Mouse (Mus musculus) limb, embryonic 13.5 days (tissue): ENCODE measurements around the gene Nxpe3. TPM values are rescaled to one million over a fixed set of nuclear protein-coding genes. Genes with fewer than 3 reads are reported as not detected.

Source experiments
- ATAC-seq: fragments of 200-750 bp; cut with Nextera tagmentation; 2 replicates; pipeline ENCODE4 v1.8.0; 2017; ENCODE audit warnings: low read depth, moderate number of reproducible peaks, moderate TSS enrichment; ENCODE audit not compliant: low FRiP score
- H3K27ac ChIP-seq: fragments of 300-500 bp; sonication (generic); 2 replicates; pipeline ENCODE4 v1.5.1; 2015; ENCODE audit warnings: inconsistent platforms, mild to moderate bottlenecking, moderate library complexity
- H3K27me3 ChIP-seq: fragments of 300-500 bp; sonication (generic); 2 replicates; pipeline ENCODE4 v1.6.1; 2015; ENCODE audit warnings: mild to moderate bottlenecking, inconsistent platforms
- H3K36me3 ChIP-seq: fragments of 300-500 bp; sonication (generic); 2 replicates; pipeline ENCODE4 v1.6.1; 2015; ENCODE audit warnings: inconsistent platforms, mild to moderate bottlenecking, moderate library complexity
- H3K4me1 ChIP-seq: fragments of 300-500 bp; sonication (generic); 2 replicates; pipeline ENCODE4 v1.6.1; 2015; ENCODE audit warnings: inconsistent platforms
- H3K4me2 ChIP-seq: fragments of 300-500 bp; sonication (generic); replicated peaks from 2 replicates; pipeline ENCODE4 v1.6.1; 2015; ENCODE audit warnings: inconsistent platforms, mild to moderate bottlenecking, moderate library complexity
- H3K4me3 ChIP-seq: fragments of 300-500 bp; sonication (generic); 2 replicates; pipeline ENCODE4 v1.5.1; 2015; ENCODE audit warnings: moderate library complexity, mild to moderate bottlenecking, inconsistent platforms
- H3K9ac ChIP-seq: fragments of 300-500 bp; sonication (generic); 2 replicates; pipeline ENCODE4 v1.6.1; 2015; ENCODE audit warnings: mild to moderate bottlenecking, inconsistent platforms
- H3K9me3 ChIP-seq: fragments of 300-500 bp; sonication (generic); 2 replicates; pipeline ENCODE4 v1.6.1; 2016; ENCODE audit warnings: inconsistent platforms
- WGBS: fragments of 180-500 bp; shearing (Covaris S2); methylation state at CpG from one replicate; pipeline ENCODE4 v1.1.7; 2015; 5-methylcytosine and 5-hydroxymethylcytosine counted together
- polyA plus RNA-seq: library from polyadenylated mRNA; unstranded; fragments of >200 nt; fragmentation: Nextera tagmentation; extraction: Ambion mirVana; gene quantifications from 2 replicates; pipeline ENCODE4 v1.2.1, GENCODE M21; 2015

Nxpe3 gene
- polyA plus RNA-seq, 1 experiment from 2014 or later, result 0.66 TPM

GRCm38 (mm10) chr16:55823398-55824155 is 71.5 kb downstream of the Nxpe3 start:
- peak overlapping the region; percentile 88; the same call in 1 of the 2 replicates for H3K4me2 ChIP-seq
- no peak overlapping the region for H3K4me3 ChIP-seq
- no peak overlapping the region for H3K9ac ChIP-seq
- no peak for ATAC-seq
- no peaks in the 10 kb centered on the region for H3K9me3 ChIP-seq
- peaks cover 40% of the 10 kb centered on the region for H3K4me1 ChIP-seq
- 43% methylated on average over 11 of the region's 11 CpGs for WGBS
- H3K36me3 ChIP-seq, result peaks cover 1% of the 10 kb centered on the region; the same call in 1 of the 2 replicates
- H3K27me3 ChIP-seq, result no peaks in the 10 kb centered on the region
- no peak overlapping the region for H3K27ac ChIP-seq

GRCm38 (mm10) chr16:55822741-55823397 is 72.2 kb downstream of the Nxpe3 start:
- no peak overlapping the region for H3K27ac ChIP-seq
- peak overlapping the region; percentile 88 for H3K4me2 ChIP-seq
- peaks cover 40% of the 10 kb centered on the region for H3K4me1 ChIP-seq
- no peaks in the 10 kb centered on the region for H3K27me3 ChIP-seq
- H3K9me3 ChIP-seq, result no peaks in the 10 kb centered on the region
- no peak for ATAC-seq
- H3K36me3 ChIP-seq, result peaks cover 8% of the 10 kb centered on the region
- H3K4me3 ChIP-seq, result peak overlapping the region; percentile 84
- WGBS, result 39% methylated on average over 18 of the region's 18 CpGs
- no peak overlapping the region for H3K9ac ChIP-seq

- WGBS, result under 1% methylated on average over 67 of the region's 67 CpGs
- Histone ChIP-seq H3K27me3 (no peaks in the 10 kb centered on the region), H3K4me3 (peak overlapping the region; percentile 84), H3K4me1 (peaks cover 40% of the 10 kb centered on the region), H3K27ac (peak overlapping the region; percentile 82), H3K9me3 (no peaks in the 10 kb centered on the region), H3K4me2 (peak overlapping the region; percentile 88), H3K36me3 (peaks cover 14% of the 10 kb centered on the region), H3K9ac (peak overlapping the region; percentile 79)
- peak; percentile 93 for ATAC-seq
Measured at GRCm38 (mm10) chr16:55821997-55822740, 72.9 kb downstream of the Nxpe3 start.

- peak; percentile 22; the same call in 1 of the 2 replicates for ATAC-seq
- no peaks in the 10 kb centered on the region for H3K27me3 ChIP-seq
- peak overlapping the region; percentile 88 for H3K4me2 ChIP-seq
- H3K4me3 ChIP-seq, result peak overlapping the region; percentile 84
- peak overlapping the region; percentile 79 for H3K9ac ChIP-seq
- H3K4me1 ChIP-seq, result peaks cover 40% of the 10 kb centered on the region
- H3K36me3 ChIP-seq, result peaks cover 20% of the 10 kb centered on the region
- WGBS, result under 1% methylated on average over 40 of the region's 40 CpGs
- no peaks in the 10 kb centered on the region for H3K9me3 ChIP-seq
- H3K27ac ChIP-seq, result peak overlapping the region; percentile 82; the same call in 1 of the 2 replicates
Measured at GRCm38 (mm10) chr16:55821571-55821981, 73.5 kb downstream of the Nxpe3 start.

GRCm38 (mm10) chr16:55820916-55821570 is 74.0 kb downstream of the Nxpe3 start:
- Histone ChIP-seq H3K9me3 (no peaks in the 10 kb centered on the region), H3K4me2 (peak overlapping the region; percentile 88), H3K4me1 (peaks cover 40% of the 10 kb centered on the region), H3K4me3 (peak overlapping the region; percentile 84), H3K27ac (peak overlapping the region; percentile 82), H3K36me3 (peaks cover 26% of the 10 kb centered on the region), H3K9ac (peak overlapping the region; percentile 79), H3K27me3 (no peaks in the 10 kb centered on the region)
- ATAC-seq, result no peak
- 4% methylated on average over 20 of the region's 20 CpGs for WGBS

- no peaks in the 10 kb centered on the region for H3K27me3 ChIP-seq
- no peaks in the 10 kb centered on the region for H3K9me3 ChIP-seq
- peak overlapping the region; percentile 52 for H3K27ac ChIP-seq
- peaks cover 40% of the 10 kb centered on the region for H3K4me1 ChIP-seq
- peak overlapping the region; percentile 79 for H3K9ac ChIP-seq
- 35% methylated on average over 13 of the region's 13 CpGs for WGBS
- no peak for ATAC-seq
- H3K4me2 ChIP-seq, result peak overlapping the region; percentile 88
- H3K36me3 ChIP-seq, result peaks cover 33% of the 10 kb centered on the region
- H3K4me3 ChIP-seq, result peak overlapping the region; percentile 84
Measured at GRCm38 (mm10) chr16:55820161-55820915, 74.7 kb downstream of the Nxpe3 start.

GRCm38 (mm10) chr16:55819186-55819861 is 75.8 kb downstream of the Nxpe3 start:
- Histone ChIP-seq H3K27ac (no peak overlapping the region), H3K9me3 (no peaks in the 10 kb centered on the region), H3K4me3 (peak overlapping the region; percentile 84), H3K9ac (peak overlapping the region; percentile 40), H3K4me2 (peak overlapping the region; percentile 88), H3K27me3 (no peaks in the 10 kb centered on the region), H3K36me3 (peaks cover 43% of the 10 kb centered on the region), H3K4me1 (peaks cover 38% of the 10 kb centered on the region)
- 57% methylated on average over 15 of the region's 15 CpGs for WGBS
- ATAC-seq, result no peak

GRCm38 (mm10) chr16:55817717-55818515 is 77.2 kb downstream of the Nxpe3 start:
- Histone ChIP-seq H3K4me3 (no peak overlapping the region), H3K27ac (no peak overlapping the region), H3K36me3 (peaks cover 55% of the 10 kb centered on the region), H3K27me3 (no peaks in the 10 kb centered on the region), H3K9ac (no peak overlapping the region), H3K9me3 (no peaks in the 10 kb centered on the region), H3K4me1 (peaks cover 24% of the 10 kb centered on the region), H3K4me2 (no peak overlapping the region)
- ATAC-seq, result no peak
- 94% methylated on average over 28 of the region's 28 CpGs for WGBS

GRCm38 (mm10) chr16:55816202-55816941 is 78.7 kb downstream of the Nxpe3 start:
- H3K9me3 ChIP-seq, result no peaks in the 10 kb centered on the region
- no peaks in the 10 kb centered on the region for H3K27me3 ChIP-seq
- peaks cover 67% of the 10 kb centered on the region for H3K36me3 ChIP-seq
- H3K27ac ChIP-seq, result no peak overlapping the region
- WGBS, result 95% methylated on average over 13 of the region's 13 CpGs
- no peak overlapping the region for H3K9ac ChIP-seq
- no peak overlapping the region for H3K4me3 ChIP-seq
- no peak overlapping the region for H3K4me2 ChIP-seq
- peaks cover 22% of the 10 kb centered on the region for H3K4me1 ChIP-seq
- ATAC-seq, result no peak

- Histone ChIP-seq H3K4me3 (no peak overlapping the region), H3K9ac (no peak overlapping the region), H3K4me2 (no peak overlapping the region), H3K27ac (no peak overlapping the region), H3K9me3 (no peaks in the 10 kb centered on the region), H3K36me3 (peaks cover 70% of the 10 kb centered on the region), H3K4me1 (peaks cover 19% of the 10 kb centered on the region), H3K27me3 (no peaks in the 10 kb centered on the region)
- WGBS, result 87% methylated on average over 14 of the region's 14 CpGs
- ATAC-seq, result no peak
Measured at GRCm38 (mm10) chr16:55815466-55815865, 79.6 kb downstream of the Nxpe3 start.
